Mouse (Mus musculus): ENCODE data around the gene Extl1.
A peak's percentile ranks its signal among the peaks of the same experiment; 100 is the strongest.

The Extl1 gene

GRCm38 (mm10) chr4:134388397-134388796 lies 4.7 kb upstream of the Extl1 start:
- DNase-seq: peak; percentile 61 to 78

DNA sequence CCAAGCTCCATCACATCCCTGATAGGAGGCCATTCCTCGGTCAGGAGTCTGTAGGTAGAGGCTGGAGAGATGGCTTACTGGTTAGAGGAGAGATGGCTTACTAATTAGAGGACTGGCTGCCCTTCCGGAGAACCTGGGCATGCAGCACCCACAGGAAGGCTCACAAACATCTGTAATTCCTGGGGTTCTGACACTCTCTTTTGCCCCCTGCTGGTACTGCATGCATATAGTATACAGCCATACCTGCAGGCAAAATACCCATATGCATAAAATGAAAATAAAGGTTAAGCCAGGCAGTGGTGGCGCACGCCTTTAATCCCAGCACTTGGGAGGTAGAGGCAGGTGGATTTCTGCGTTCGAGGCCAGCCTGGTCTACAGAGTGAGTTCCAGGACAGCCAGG lies 3.6 kb upstream of the Extl1 start:
- no peak for DNase-seq

DNA sequence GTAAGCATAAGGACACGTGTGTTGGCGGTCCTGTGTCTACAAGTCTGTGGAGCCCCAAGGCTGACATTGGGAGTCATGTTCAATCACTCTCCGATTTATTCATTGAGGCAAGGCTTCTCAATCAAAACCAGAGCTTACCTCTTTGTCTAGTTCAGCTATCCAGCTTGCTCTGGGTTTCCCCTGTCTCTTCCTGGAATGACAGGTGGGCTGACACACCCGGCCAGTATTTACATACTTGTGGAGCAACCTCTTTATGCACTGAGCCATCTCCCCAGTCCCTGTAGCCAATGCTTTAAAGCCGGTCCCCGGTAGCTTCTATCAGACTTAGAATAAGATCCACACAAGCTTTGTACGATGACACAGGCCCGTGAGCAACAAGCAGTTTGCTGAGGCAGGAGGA lies 4.1 kb downstream of the Extl1 start:
- DNase-seq: no peak

DNA sequence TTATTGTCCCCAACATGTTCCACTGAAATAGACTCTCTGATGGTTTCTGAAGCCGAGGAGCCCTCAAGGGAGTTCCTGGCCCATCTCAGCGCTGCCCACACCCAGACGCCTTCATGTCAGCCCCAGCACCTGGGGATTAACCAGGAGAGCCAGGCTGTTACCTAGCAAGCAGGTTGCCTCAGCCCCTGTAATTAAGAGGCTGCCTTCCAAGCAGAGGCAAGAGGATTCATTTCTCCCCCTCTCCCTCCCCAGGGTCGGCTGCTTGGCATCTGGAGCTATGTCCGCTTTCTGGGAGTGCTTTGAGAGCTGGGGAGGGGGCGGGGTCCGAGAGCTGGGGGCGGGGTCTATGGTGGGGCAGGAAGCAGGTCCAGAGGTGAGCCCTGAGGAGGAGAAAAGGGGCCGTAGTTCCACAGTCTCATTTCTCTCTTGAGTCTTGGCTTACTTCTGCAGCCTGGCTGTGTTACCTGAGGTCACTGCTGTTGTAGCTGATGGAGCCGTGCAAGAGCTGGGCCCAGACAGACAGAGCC lies 5.5 kb downstream of the Extl1 start:
- DNase-seq: no peak

DNA sequence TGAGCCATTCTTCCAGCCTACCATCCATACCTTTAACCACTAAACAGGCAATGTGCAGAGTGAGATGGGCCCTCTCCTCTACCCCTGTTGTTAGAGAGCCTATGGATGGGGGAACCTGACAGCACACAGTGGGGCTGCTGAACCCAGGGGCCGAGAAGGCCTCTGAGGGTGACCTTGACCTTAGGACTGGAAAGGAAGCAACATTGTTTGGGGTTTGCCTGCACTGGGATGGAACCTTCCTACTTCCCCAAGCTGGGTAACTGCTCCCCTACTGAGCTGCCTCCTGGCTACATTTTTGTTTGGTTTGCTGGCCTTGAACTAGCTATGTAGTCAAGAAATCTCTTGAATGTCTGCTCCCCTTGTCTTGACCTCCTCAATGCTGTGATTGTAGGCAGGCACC lies 9.3 kb downstream of the Extl1 start:
- DNase-seq: no peak

- no peak for DNase-seq
Measured at GRCm38 (mm10) chr4:134373295-134373694, 10.4 kb downstream of the Extl1 start.

- peak; percentile 80 to 85 for DNase-seq
Measured at GRCm38 (mm10) chr4:134372294-134372747, 11.3 kb downstream of the Extl1 start.

- no peak for DNase-seq
Measured at GRCm38 (mm10) chr4:134371316-134371855, 12.3 kb downstream of the Extl1 start.

DNA sequence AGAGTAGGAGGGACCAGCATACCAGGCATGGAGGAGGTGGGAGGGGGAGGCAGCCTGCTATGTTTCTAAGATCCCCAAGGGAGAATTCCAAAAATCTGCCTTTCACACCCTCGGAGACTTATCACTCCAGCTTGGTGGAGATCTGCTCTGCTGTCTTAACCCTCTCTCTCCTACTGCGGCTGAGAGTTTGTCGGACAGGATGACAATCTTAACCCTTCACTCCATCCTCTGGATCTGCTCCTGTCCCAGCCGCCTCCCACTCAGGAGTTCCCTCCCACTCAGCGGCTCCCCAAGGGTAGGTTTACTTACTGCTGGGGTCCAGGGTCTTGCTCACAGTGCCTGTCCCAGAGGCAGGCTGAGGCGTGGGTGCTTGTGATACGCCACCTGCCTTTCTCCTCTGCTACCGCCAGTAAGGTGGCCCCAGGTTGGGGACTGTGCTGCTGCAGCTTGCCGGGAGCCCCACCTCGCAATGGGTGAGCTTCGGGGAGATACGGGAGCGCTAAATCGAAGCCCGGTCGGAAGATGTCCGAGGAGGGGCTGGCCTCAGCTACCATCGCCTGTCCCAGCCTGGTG lies 12.9 kb downstream of the Extl1 start:
- no peak for DNase-seq

DNA sequence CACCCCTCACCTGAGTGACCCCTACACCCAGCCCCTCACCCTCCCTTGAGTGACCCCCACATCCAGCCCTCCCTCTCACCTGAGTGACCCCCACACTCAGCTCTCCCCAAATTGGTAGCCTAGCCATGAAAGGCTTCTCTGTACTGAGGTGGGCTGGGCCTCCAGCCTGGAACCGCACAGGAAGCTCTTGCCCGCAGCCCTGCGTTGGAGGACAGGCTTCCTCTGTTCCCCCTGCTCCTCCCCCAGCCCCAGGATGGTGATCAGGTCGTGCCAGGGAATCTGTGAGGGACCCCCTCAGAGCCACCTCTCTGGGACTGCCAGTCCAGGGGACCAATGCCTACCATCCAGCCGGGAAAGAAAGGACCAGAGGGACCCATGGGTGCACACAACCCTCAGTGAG lies 18.4 kb downstream of the Extl1 start:
- no peak for DNase-seq

- DNase-seq: peak; percentile 48 to 57
Measured at GRCm38 (mm10) chr4:134362586-134362985, 21.1 kb downstream of the Extl1 start.

GRCm38 (mm10) chr4:134362124-134362523 lies 21.5 kb downstream of the Extl1 start:
- DNase-seq: no peak

- DNase-seq: no peak
Measured at GRCm38 (mm10) chr4:134361215-134361614, 22.4 kb downstream of the Extl1 start.

GRCm38 (mm10) chr4:134359649-134360048 lies 24.0 kb downstream of the Extl1 start:
- DNase-seq: no peak

- DNase-seq: no peak
Measured at GRCm38 (mm10) chr4:134357461-134357771, 26.2 kb downstream of the Extl1 start.

DNA sequence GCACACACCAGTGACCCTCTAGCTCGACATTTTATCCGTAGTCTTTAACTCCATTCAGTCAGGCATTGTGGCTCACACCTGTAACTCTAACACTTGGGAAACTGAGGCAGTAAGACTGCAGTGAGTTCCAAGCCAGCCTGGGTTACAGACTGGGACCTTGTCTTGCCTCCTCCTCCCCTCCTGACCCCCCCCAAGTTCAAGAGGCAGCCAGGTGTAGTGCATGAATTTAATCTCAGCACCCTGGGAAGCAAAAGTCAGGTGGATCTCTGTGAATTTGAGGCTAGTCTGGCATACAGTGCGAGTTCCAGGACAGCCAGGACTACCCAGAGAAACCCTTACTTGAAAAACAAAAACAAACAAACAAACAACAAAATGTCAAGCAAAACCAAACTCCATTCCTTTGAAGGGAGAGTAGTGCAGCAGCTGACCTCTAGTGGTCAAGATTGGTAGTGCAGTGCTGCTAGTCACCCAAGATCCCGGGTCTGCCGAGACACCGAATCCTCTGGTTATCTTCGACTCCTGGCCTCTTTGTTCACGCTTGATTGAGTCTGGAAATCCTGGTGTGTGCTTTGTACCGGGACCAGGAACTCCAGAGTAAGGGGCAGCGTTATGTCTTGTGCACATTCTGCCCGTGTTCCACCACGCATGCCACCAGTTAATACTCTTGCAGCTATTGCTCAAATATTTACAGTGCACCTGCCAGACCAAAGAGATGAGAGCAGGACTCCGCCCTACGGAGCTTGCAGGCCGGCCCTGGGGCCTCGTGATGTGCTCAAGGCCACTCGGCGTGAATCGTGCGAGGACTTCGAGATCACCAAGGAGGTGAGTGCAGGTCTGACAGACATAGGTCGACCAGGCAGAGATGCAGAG lies 26.8 kb downstream of the Extl1 start:
- DNase-seq: peak; percentile 75 to 80

- DNase-seq: peak; percentile 60 to 75
Measured at GRCm38 (mm10) chr4:134355841-134356452, 27.7 kb downstream of the Extl1 start.

DNA sequence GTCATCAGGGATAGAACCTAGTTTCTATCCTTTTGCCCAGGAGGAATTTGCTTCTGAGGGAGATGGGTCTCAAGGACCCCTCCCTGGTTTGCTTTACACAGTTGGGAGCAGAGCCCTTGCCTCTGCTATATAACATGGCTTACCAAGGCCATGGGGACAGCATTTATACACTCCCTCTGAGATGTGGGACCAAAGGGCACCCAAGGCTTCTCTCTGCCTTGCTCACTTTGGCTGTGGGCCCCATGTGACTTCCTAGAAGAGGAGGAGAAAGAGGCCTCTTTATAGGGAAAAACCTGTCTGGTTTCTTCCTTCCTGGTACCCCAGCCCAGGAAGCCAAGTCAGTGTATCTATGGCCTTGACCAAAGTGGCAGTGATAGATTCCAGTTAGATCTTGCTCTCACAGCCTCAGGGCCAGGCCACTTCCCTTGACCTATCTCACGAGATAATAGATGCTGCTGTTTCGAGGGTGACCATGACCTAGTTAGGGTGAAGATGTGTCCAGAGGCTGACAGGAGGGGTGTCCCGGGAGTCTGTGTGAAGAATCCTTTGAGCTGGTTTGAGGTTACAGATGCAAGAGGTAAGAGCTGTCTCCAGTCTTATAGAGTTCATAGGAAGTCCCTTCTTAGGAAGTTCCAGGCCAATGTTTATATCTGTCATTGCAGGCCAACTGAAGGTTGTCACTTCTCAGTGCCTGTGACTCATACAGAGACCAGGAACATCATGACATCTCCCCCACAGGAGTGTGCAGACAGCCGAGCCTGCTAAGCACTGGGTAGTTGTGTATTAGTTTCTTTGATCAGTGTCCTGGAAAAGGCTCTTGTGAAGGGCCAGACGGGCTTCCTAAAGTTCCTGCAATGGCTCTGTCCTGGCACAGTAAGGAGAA lies 29.9 kb downstream of the Extl1 start:
- no peak for DNase-seq

DNA sequence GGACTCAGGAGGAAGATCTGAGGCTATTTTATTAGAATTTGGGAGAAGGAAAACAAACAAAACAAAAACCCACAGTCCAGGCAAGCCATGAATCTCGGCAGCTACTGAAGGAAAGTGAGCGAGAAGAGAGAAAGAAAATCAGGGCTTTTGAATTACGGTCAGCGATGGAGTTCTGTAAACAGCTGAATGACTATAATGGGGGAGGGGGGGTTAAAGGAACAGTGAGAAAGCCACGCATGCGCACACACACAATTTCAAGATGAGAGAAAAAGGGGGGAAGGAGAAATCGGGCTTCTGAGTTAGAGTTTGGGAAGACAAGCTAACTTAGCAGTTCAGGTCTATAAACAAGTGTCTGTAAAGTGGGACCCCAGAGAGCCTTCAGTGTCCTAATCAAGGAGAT lies 30.7 kb downstream of the Extl1 start:
- DNase-seq: no peak

DNA sequence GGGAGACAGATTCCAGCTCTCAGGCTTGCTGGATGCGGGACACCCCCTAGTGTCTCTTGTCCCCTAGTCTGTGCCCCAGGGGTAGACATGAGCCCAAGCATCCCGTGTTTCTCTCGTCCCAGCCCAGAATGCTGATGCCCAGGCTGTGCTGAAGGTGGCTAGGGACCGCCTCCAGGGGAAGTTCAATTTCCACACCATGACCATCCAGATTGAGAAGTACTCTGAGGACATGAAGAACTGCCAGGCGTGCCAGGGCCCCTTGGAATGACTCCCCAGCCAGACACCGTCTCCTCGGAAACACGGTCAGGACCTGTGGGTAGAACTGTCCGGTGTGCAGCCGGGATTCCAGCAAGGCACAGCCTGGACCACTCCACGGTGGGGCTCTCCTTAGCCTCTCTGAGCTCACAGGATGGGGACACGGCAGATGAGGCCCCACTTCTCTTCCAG lies 31.4 kb downstream of the Extl1 start:
- no peak for DNase-seq

- DNase-seq: no peak
Measured at GRCm38 (mm10) chr4:134351329-134352260, 32.1 kb downstream of the Extl1 start.

Data from lung, postnatal 4 days (tissue).